Mouse (Mus musculus) testis, postnatal 10 days (tissue): ENCODE results near the gene Hjurp.
"Not testable (repeated sequence)": the region's sequence is repeated elsewhere in the genome, so short reads cannot be mapped to it uniquely, and the experiment has no call there.

Experiments used
- DNase-seq: peaks from one replicate; pipeline ENCODE4 v3.0.0; 2021; ENCODE audit warnings: low spot score

Hjurp gene

GRCm38 (mm10) chr1:88237311-88237710, 40.1 kb downstream of the Hjurp start:
- DNase-seq, result no peak

- DNase-seq, result no peak
Measured at GRCm38 (mm10) chr1:88235894-88236415, 41.5 kb downstream of the Hjurp start.

- DNase-seq, result peak; percentile 66
Measured at GRCm38 (mm10) chr1:88235046-88235893, 42.2 kb downstream of the Hjurp start.

GRCm38 (mm10) chr1:88234646-88235045, 42.8 kb downstream of the Hjurp start:
- peak; percentile 55 for DNase-seq

- peak; percentile 45 for DNase-seq
Measured at GRCm38 (mm10) chr1:88234248-88234610, 43.2 kb downstream of the Hjurp start.

GRCm38 (mm10) chr1:88233421-88234247, 43.8 kb downstream of the Hjurp start:
- DNase-seq, result peak; percentile 82

- DNase-seq, result peak; percentile 50
Measured at GRCm38 (mm10) chr1:88232664-88233380, 44.6 kb downstream of the Hjurp start.

GRCm38 (mm10) chr1:88231803-88232499, 45.5 kb downstream of the Hjurp start:
- peak; percentile 50 for DNase-seq

- DNase-seq, result peak; percentile 42
Measured at GRCm38 (mm10) chr1:88230981-88231802, 46.2 kb downstream of the Hjurp start.

- peak; percentile 63 for DNase-seq
Measured at GRCm38 (mm10) chr1:88230421-88230820, 47.0 kb downstream of the Hjurp start.

- peak; percentile 58 for DNase-seq
Measured at GRCm38 (mm10) chr1:88229986-88230385, 47.4 kb downstream of the Hjurp start.

- DNase-seq, result no peak
Measured at GRCm38 (mm10) chr1:88229566-88229965, 47.9 kb downstream of the Hjurp start.

GRCm38 (mm10) chr1:88228121-88228520, 49.3 kb downstream of the Hjurp start:
- peak; percentile 58 for DNase-seq

- peak; percentile 40 for DNase-seq
Measured at GRCm38 (mm10) chr1:88227482-88227881, 50.0 kb downstream of the Hjurp start.

- peak; percentile 40 for DNase-seq
Measured at GRCm38 (mm10) chr1:88226670-88227379, 50.6 kb downstream of the Hjurp start, which contains the start of gene Mroh2a. TSS of gene Mroh2a (plus strand) at chr1:88226986.

- no peak for DNase-seq
Measured at GRCm38 (mm10) chr1:88225741-88226140, 51.7 kb downstream of the Hjurp start.

- DNase-seq, result not testable (repeated sequence)
Measured at GRCm38 (mm10) chr1:88225301-88225700, 52.1 kb downstream of the Hjurp start.

GRCm38 (mm10) chr1:88224029-88224776, 53.2 kb downstream of the Hjurp start:
- peak; percentile 60 for DNase-seq

- DNase-seq, result peak; percentile 47
Measured at GRCm38 (mm10) chr1:88223591-88223990, 53.8 kb downstream of the Hjurp start.
